ENCODE assay signal across 8 mouse cellular contexts in the genomic region with DNA sequence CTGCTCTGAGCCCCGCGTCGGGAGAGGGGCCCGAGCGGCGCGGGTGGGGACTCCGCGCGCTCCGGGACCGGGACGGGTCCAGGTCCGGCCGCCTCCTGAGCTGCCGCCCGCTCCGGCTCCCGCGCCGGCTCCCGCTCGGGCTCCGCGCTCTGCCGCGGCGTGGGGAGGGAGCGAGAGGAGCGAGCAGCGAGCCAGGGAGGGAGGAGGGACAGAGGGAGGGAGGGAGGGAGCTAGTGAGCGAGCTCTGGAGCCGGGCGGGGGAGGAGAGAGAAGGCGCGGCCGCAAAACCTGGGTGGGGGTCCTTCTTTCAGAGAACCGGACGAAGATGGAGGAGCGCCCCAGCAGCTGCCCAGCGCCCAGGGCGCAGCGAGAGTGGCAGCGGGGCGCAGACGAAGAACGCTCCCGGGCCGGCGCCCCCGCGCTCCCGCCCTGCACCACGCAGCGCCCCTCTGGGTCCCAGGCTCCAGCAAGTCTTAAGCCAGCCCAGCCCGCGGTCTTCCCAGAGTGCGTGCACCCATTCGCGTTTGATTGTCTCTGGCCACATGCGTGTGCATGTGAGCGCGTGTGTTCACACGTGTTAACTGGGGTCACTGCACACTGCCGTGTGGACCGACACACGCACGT.
A peak's percentile ranks its signal among the peaks of the same experiment; 100 is the strongest.
DNase-seq lines count a peak whose midpoint lies in the region; ATAC-seq and TF ChIP-seq lines count a peak whose summit lies in the region.

No protein-coding gene starts in this region.

- H3K27ac ChIP-seq in forebrain, embryonic 15.5 days (replicated peaks), result peak overlapping the region; percentile 79
- H3K27ac ChIP-seq in hindbrain, embryonic 12.5 days, result peak overlapping the region; percentile 92
- H3K27ac ChIP-seq in left cerebral cortex, adult 2 months, result peak overlapping the region; percentile 98
- peak overlapping the region; percentile 55 for H3K27ac ChIP-seq in midbrain, embryonic 11.5 days (ENCODE audit: low read depth, low read length)

- H3K27me3 ChIP-seq in forebrain, embryonic 15.5 days, result peaks cover 42% of the 10 kb centered on the region
- peaks cover 53% of the 10 kb centered on the region for H3K27me3 ChIP-seq in hindbrain, embryonic 12.5 days
- H3K27me3 ChIP-seq in midbrain, embryonic 11.5 days (ENCODE audit: control insufficient read depth, insufficient read depth, low read length), result peaks cover 30% of the 10 kb centered on the region

- H3K36me3 ChIP-seq in forebrain, embryonic 15.5 days, result no peaks in the 10 kb centered on the region
- H3K36me3 ChIP-seq in hindbrain, embryonic 12.5 days, result no peaks in the 10 kb centered on the region
- H3K36me3 ChIP-seq in midbrain, embryonic 11.5 days (ENCODE audit: control insufficient read depth, insufficient read depth, low read length), result no peaks in the 10 kb centered on the region

- H3K4me3 ChIP-seq in forebrain, embryonic 15.5 days, result peak overlapping the region; percentile 82
- peak overlapping the region; percentile 82 for H3K4me3 ChIP-seq in hindbrain, embryonic 12.5 days
- H3K4me3 ChIP-seq in left cerebral cortex, adult 2 months, result peak overlapping the region; percentile 90
- peak overlapping the region; percentile 65 for H3K4me3 ChIP-seq in midbrain, embryonic 11.5 days (ENCODE audit: low read depth, low read length)

- ATAC-seq in forebrain, embryonic 15.5 days (replicated peaks), result peak; percentile 63
- ATAC-seq in hindbrain, embryonic 12.5 days (ENCODE audit: low FRiP score), result peak; percentile 74
- peak; percentile 71 for ATAC-seq in midbrain, embryonic 11.5 days (ENCODE audit: low FRiP score)

- TF ChIP-seq CTCF in left cerebral cortex, adult 2 months (IDR thresholded peaks at IDR 0.05), result no peak

- H3K4me1 ChIP-seq in forebrain, embryonic 15.5 days, result peaks cover 61% of the 10 kb centered on the region
- H3K4me1 ChIP-seq in hindbrain, embryonic 12.5 days, result peaks cover 36% of the 10 kb centered on the region
- peaks cover 4% of the 10 kb centered on the region; the same call in 1 of the 2 replicates for H3K4me1 ChIP-seq in midbrain, embryonic 11.5 days (ENCODE audit: control insufficient read depth, insufficient read depth, low read length)

- no peaks in the 10 kb centered on the region for H3K9me3 ChIP-seq in forebrain, embryonic 15.5 days
- H3K9me3 ChIP-seq in hindbrain, embryonic 12.5 days (replicated peaks), result no peaks in the 10 kb centered on the region
- no peaks in the 10 kb centered on the region for H3K9me3 ChIP-seq in midbrain, embryonic 11.5 days (ENCODE audit: control insufficient read depth, low read length)

- peak; percentile 25 for DNase-seq in kidney, adult 18-20 months
- DNase-seq in kidney, adult 8-10 months, result no peak
- peak; percentile 69 for DNase-seq in cerebellum, adult 11 months
- DNase-seq in left cerebral cortex, adult 2 months (ENCODE audit: extremely low spot score in 1 of 2, low spot score in 2 of 2), result peak; percentile 69 to 73
- peak; percentile 97 for DNase-seq in midbrain, embryonic 11.5 days (ENCODE audit: low spot score, missing footprints)
- DNase-seq in thymus, postnatal 4 days, result peak; percentile 51

- H3K4me2 ChIP-seq in forebrain, embryonic 15.5 days (replicated peaks), result peak overlapping the region; percentile 95
- H3K4me2 ChIP-seq in hindbrain, embryonic 12.5 days (replicated peaks), result peak overlapping the region; percentile 95
- peak overlapping the region; percentile 93 for H3K4me2 ChIP-seq in midbrain, embryonic 11.5 days

- H3K9ac ChIP-seq in forebrain, embryonic 15.5 days (replicated peaks), result peak overlapping the region; percentile 89
- H3K9ac ChIP-seq in hindbrain, embryonic 12.5 days, result peak overlapping the region; percentile 91
- peak overlapping the region; percentile 80 for H3K9ac ChIP-seq in midbrain, embryonic 11.5 days (ENCODE audit: low read length)

- under 1% methylated on average over 62 of the region's 68 CpGs for WGBS in forebrain, embryonic 15.5 days
- under 1% methylated on average over 68 of the region's 68 CpGs for WGBS in hindbrain, embryonic 12.5 days
- WGBS in midbrain, embryonic 11.5 days, result under 1% methylated on average over 63 of the region's 68 CpGs

- intact Hi-C loops in left cerebral cortex, adult 2 months (cut with DNase I), result loop anchor here (1.0 kb wide), 1 partner anchor 162 kb away; no protein-coding TSS in a partner anchor

Comparison
In these comparisons a context has a peak if more than half of its experiments do, and no peak if none do; other contexts are left out.
1. DNase-seq: peak in kidney, adult 18-20 months (single experiment), cerebellum, adult 11 months (single experiment), left cerebral cortex, adult 2 months (2 of 2), midbrain, embryonic 11.5 days (single experiment) and thymus, postnatal 4 days (single experiment); none in kidney, adult 8-10 months (0 of 2).
2. Peak in every context shown above with its lines, with median percentiles within 50 percentile points of each other: ATAC-seq, H3K27ac ChIP-seq, H3K4me2 ChIP-seq, H3K4me3 ChIP-seq and H3K9ac ChIP-seq.